Mouse (Mus musculus): ENCODE data around the gene Lrrc2. TPM values are rescaled to one million over a fixed set of nuclear protein-coding genes. Genes with fewer than 3 reads are reported as not detected.
A peak's percentile ranks its signal among the peaks of the same experiment; 100 is the strongest.

Lrrc2 gene
- total RNA-seq, 2 experiments from 2014 or later = 45.8 to 73.6 TPM

- DNase-seq = no peak
- intact Hi-C loops (cut with DNase I) = no loop called here
Observed at GRCm38 (mm10) chr9:110946548-110947044, 4.7 kb upstream of the Lrrc2 start.

GRCm38 (mm10) chr9:110947261-110947661, 4.1 kb upstream of the Lrrc2 start:
- no peak for DNase-seq
- intact Hi-C loops (cut with DNase I) = no loop called here

GRCm38 (mm10) chr9:110947900-110948299, 3.4 kb upstream of the Lrrc2 start:
- intact Hi-C loops (cut with DNase I) = no loop called here
- DNase-seq = no peak

- intact Hi-C loops (cut with DNase I) = no loop called here
Observed at GRCm38 (mm10) chr9:110948813-110949310, 2.5 kb upstream of the Lrrc2 start.

GRCm38 (mm10) chr9:110950109-110950508, 1.2 kb upstream of the Lrrc2 start:
- DNase-seq = no peak
- intact Hi-C loops (cut with DNase I) = no loop called here

More at GRCm38 (mm10) chr9:110948813-110949310, 2.5 kb upstream of the Lrrc2 start:
- no peak for DNase-seq

GRCm38 (mm10) chr9:110951866-110952265, 521 bp downstream of the Lrrc2 start:
- no peak for DNase-seq
- intact Hi-C loops (cut with DNase I) = no loop called here

GRCm38 (mm10) chr9:110952398-110952797, 1.1 kb downstream of the Lrrc2 start:
- intact Hi-C loops (cut with DNase I) = no loop called here
- no peak for DNase-seq

- DNase-seq = no peak
- intact Hi-C loops (cut with DNase I) = no loop called here
Observed at GRCm38 (mm10) chr9:110952931-110953549, 1.7 kb downstream of the Lrrc2 start.

GRCm38 (mm10) chr9:110953550-110954461, 2.5 kb downstream of the Lrrc2 start:
- intact Hi-C loops (cut with DNase I) = loop anchor here (1.0 kb wide), 1 partner anchor 32 kb away; no protein-coding TSS in a partner anchor
- DNase-seq = peak; percentile 59 to 68

- intact Hi-C loops (cut with DNase I) = loop anchor here (1.0 kb wide), 1 partner anchor 33 kb away; no protein-coding TSS in a partner anchor
- no peak for DNase-seq
Observed at GRCm38 (mm10) chr9:110954681-110955445, 3.5 kb downstream of the Lrrc2 start.

GRCm38 (mm10) chr9:110955962-110956361, 4.6 kb downstream of the Lrrc2 start:
- intact Hi-C loops (cut with DNase I) = no loop called here
- DNase-seq = peak in 1 of 2 experiments; percentile 11

GRCm38 (mm10) chr9:110959669-110960068, 8.3 kb downstream of the Lrrc2 start:
- intact Hi-C loops (cut with DNase I) = no loop called here

GRCm38 (mm10) chr9:110960230-110961149, 9.1 kb downstream of the Lrrc2 start:
- intact Hi-C loops (cut with DNase I) = no loop called here

More at GRCm38 (mm10) chr9:110959669-110960068, 8.3 kb downstream of the Lrrc2 start:
- DNase-seq = no peak

GRCm38 (mm10) chr9:110961386-110961785, 10.0 kb downstream of the Lrrc2 start:
- DNase-seq = no peak
- intact Hi-C loops (cut with DNase I) = no loop called here

More at GRCm38 (mm10) chr9:110960230-110961149, 9.1 kb downstream of the Lrrc2 start:
- no peak for DNase-seq

- intact Hi-C loops (cut with DNase I) = no loop called here
- no peak for DNase-seq
Observed at GRCm38 (mm10) chr9:110963566-110964115, 12.3 kb downstream of the Lrrc2 start.

- intact Hi-C loops (cut with DNase I) = no loop called here
- no peak for DNase-seq
Observed at GRCm38 (mm10) chr9:110965062-110965909, 13.9 kb downstream of the Lrrc2 start.

GRCm38 (mm10) chr9:110965910-110966231, 14.5 kb downstream of the Lrrc2 start:
- DNase-seq = no peak
- intact Hi-C loops (cut with DNase I) = no loop called here

GRCm38 (mm10) chr9:110979411-110979810, 28.1 kb downstream of the Lrrc2 start:
- intact Hi-C loops (cut with DNase I) = no loop called here
- no peak for DNase-seq
